Mouse (Mus musculus) brain, embryonic 18.5 days (tissue): ENCODE results near the gene Gm9887.

Source experiments
- DNase-seq: peaks from one replicate; pipeline ENCODE4 v3.0.0-alpha.2; 2012; ENCODE audit warnings: low read depth, low spot score

Gm9887 gene

GRCm38 (mm10) chr12:69360997-69361899 lies 11.0 kb downstream of the Gm9887 start:
- peak; percentile 92 for DNase-seq

- peak; percentile 46 for DNase-seq
Measured at GRCm38 (mm10) chr12:69360655-69360996, 11.6 kb downstream of the Gm9887 start.

GRCm38 (mm10) chr12:69357300-69357646 lies 15.0 kb downstream of the Gm9887 start:
- no peak for DNase-seq

- DNase-seq, result peak; percentile 83
Measured at GRCm38 (mm10) chr12:69356546-69357299, 15.5 kb downstream of the Gm9887 start, which contains the start of gene Nemf. Nemf (minus strand) TSS chr12:69357165.

GRCm38 (mm10) chr12:69351685-69352084 lies 20.6 kb downstream of the Gm9887 start:
- DNase-seq, result no peak

- no peak for DNase-seq
Measured at GRCm38 (mm10) chr12:69349928-69350327, 22.3 kb downstream of the Gm9887 start.

GRCm38 (mm10) chr12:69333547-69333946 lies 38.7 kb downstream of the Gm9887 start:
- DNase-seq, result no peak

GRCm38 (mm10) chr12:69332147-69332546 lies 40.1 kb downstream of the Gm9887 start:
- no peak for DNase-seq

GRCm38 (mm10) chr12:69331187-69331586 lies 41.1 kb downstream of the Gm9887 start:
- DNase-seq, result no peak
